Mouse (Mus musculus): Measurements from ENCODE around the gene U90926. TPM values are rescaled to one million over a fixed set of nuclear protein-coding genes. Genes with fewer than 3 reads are reported as not detected.

U90926 gene
- total and polyA plus RNA-seq, 3 experiments, result not detected

DNA sequence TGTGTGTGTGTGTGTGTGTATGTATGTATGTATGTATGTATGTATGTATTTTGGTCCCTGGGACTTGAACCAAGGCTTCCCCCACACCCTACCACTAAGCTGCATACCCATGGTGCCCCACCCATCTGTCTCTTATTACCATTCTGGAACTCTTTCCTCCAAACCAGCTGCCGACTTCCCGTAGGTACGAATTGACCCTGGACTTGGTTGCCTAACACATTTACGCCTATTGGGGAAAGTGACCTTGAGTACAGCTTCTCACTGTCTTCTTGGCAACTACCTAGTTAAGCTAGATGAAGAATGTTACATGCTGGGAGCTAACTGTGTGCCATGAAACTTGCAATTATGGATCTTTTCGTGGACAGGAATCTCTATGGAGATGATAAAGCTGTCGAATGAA lies 9.1 kb downstream of the U90926 start:
- Histone ChIP-seq H3K9ac (ENCODE audit: low read depth, low read length) (no peak overlapping the region), H3K36me3 (ENCODE audit: control insufficient read depth, insufficient read depth, low read length) (peaks cover 5% of the 10 kb centered on the region), H3K27ac (no peak overlapping the region), H3K79me2 (replicated peaks; ENCODE audit: control insufficient read depth, insufficient read depth, low read length) (no peaks in the 10 kb centered on the region), H3K27me3 (ENCODE audit: control insufficient read depth, insufficient read depth, low read length) (no peaks in the 10 kb centered on the region), H3K4me1 (ENCODE audit: control insufficient read depth, insufficient read depth, low read length) (peaks cover 1% of the 10 kb centered on the region), H3K4me3 (no peak overlapping the region)
- WGBS, result 92% methylated on average over 6 of the region's 6 CpGs
- intact Hi-C loops (cut with DNase I), result no loop called here
- no peak for DNase-seq
- TF ChIP-seq EP300 (IDR thresholded peaks at IDR 0.05; ENCODE audit: insufficient read depth, low read depth, low read length) (no peak), POLR2A (IDR thresholded peaks at IDR 0.05; ENCODE audit: insufficient read depth, low read depth, low read length) (no peak), CTCF (IDR thresholded peaks at IDR 0.05) (no peak)

DNA sequence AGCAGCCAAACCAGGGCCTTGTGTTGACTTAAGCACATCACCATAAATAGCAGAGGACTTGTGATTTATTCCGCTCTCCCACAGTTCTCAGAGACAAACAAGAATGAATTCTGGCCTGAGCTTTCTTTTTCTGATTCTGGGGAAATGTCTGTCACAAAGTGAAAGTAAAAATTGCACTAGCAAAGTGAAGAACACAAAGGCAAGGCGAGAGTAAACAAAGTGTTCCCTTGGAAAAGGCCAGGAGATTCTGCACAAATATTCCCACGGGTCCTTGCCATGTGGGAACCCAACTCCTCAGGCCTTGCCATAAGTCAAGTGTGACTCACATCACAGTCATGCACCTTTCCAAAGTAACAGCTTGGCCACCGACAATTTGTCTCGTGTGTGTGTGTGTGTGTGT lies 9.5 kb downstream of the U90926 start:
- 81% methylated on average over 5 of the region's 5 CpGs for WGBS

GRCm38 (mm10) chr5:92205184-92205583 lies 10.0 kb downstream of the U90926 start:
- no peak for DNase-seq
- Histone ChIP-seq H3K27me3 (ENCODE audit: control insufficient read depth, insufficient read depth, low read length) (no peaks in the 10 kb centered on the region), H3K36me3 (ENCODE audit: control insufficient read depth, insufficient read depth, low read length) (peaks cover 5% of the 10 kb centered on the region), H3K79me2 (replicated peaks; ENCODE audit: control insufficient read depth, insufficient read depth, low read length) (no peaks in the 10 kb centered on the region), H3K27ac (no peak overlapping the region), H3K4me1 (ENCODE audit: control insufficient read depth, insufficient read depth, low read length) (peaks cover 1% of the 10 kb centered on the region), H3K4me3 (no peak overlapping the region), H3K9ac (ENCODE audit: low read depth, low read length) (no peak overlapping the region)
- WGBS, result 87% methylated on average over 7 of the region's 7 CpGs
- TF ChIP-seq CTCF (IDR thresholded peaks at IDR 0.05), result no peak
- TF ChIP-seq POLR2A (IDR thresholded peaks at IDR 0.05; ENCODE audit: insufficient read depth, low read depth, low read length), result no peak
- no peak for TF ChIP-seq EP300 (IDR thresholded peaks at IDR 0.05; ENCODE audit: insufficient read depth, low read depth, low read length)
- intact Hi-C loops (cut with DNase I), result no loop called here

More for the DNA sequence above, 9.5 kb downstream of the U90926 start:
- Histone ChIP-seq H3K9ac (ENCODE audit: low read depth, low read length) (no peak overlapping the region), H3K27me3 (ENCODE audit: control insufficient read depth, insufficient read depth, low read length) (no peaks in the 10 kb centered on the region), H3K27ac (no peak overlapping the region), H3K4me3 (no peak overlapping the region), H3K36me3 (ENCODE audit: control insufficient read depth, insufficient read depth, low read length) (peaks cover 5% of the 10 kb centered on the region), H3K79me2 (replicated peaks; ENCODE audit: control insufficient read depth, insufficient read depth, low read length) (no peaks in the 10 kb centered on the region), H3K4me1 (ENCODE audit: control insufficient read depth, insufficient read depth, low read length) (peaks cover 1% of the 10 kb centered on the region)
- DNase-seq, result peak in 1 of 2 experiments; percentile 14
- no peak for TF ChIP-seq POLR2A (IDR thresholded peaks at IDR 0.05; ENCODE audit: insufficient read depth, low read depth, low read length)
- TF ChIP-seq EP300 (IDR thresholded peaks at IDR 0.05; ENCODE audit: insufficient read depth, low read depth, low read length), result no peak
- no peak for TF ChIP-seq CTCF (IDR thresholded peaks at IDR 0.05)
- intact Hi-C loops (cut with DNase I), result no loop called here

- DNase-seq, result no peak
- Histone ChIP-seq H3K9ac (ENCODE audit: low read depth, low read length) (no peak overlapping the region), H3K4me3 (no peak overlapping the region), H3K36me3 (ENCODE audit: control insufficient read depth, insufficient read depth, low read length) (peaks cover 5% of the 10 kb centered on the region), H3K27me3 (ENCODE audit: control insufficient read depth, insufficient read depth, low read length) (no peaks in the 10 kb centered on the region), H3K79me2 (replicated peaks; ENCODE audit: control insufficient read depth, insufficient read depth, low read length) (no peaks in the 10 kb centered on the region), H3K4me1 (ENCODE audit: control insufficient read depth, insufficient read depth, low read length) (peaks cover 1% of the 10 kb centered on the region), H3K27ac (no peak overlapping the region)
- intact Hi-C loops (cut with DNase I), result no loop called here
- WGBS, result 46% methylated on average over 6 of the region's 6 CpGs
- TF ChIP-seq POLR2A (IDR thresholded peaks at IDR 0.05; ENCODE audit: insufficient read depth, low read depth, low read length) (no peak), EP300 (IDR thresholded peaks at IDR 0.05; ENCODE audit: insufficient read depth, low read depth, low read length) (no peak), CTCF (IDR thresholded peaks at IDR 0.05) (no peak)
Observed at GRCm38 (mm10) chr5:92204162-92205036, 10.8 kb downstream of the U90926 start.

GRCm38 (mm10) chr5:92198266-92198665 lies 16.9 kb downstream of the U90926 start:
- H3K27ac ChIP-seq, result no peak overlapping the region
- no peak for TF ChIP-seq EP300 (IDR thresholded peaks at IDR 0.05; ENCODE audit: insufficient read depth, low read depth, low read length)
- TF ChIP-seq POLR2A (IDR thresholded peaks at IDR 0.05; ENCODE audit: insufficient read depth, low read depth, low read length), result no peak
- no peak for TF ChIP-seq CTCF (IDR thresholded peaks at IDR 0.05)
- no peak overlapping the region for H3K4me3 ChIP-seq
- peak in 1 of 2 experiments; percentile 10 for DNase-seq
- no peaks in the 10 kb centered on the region for H3K27me3 ChIP-seq (ENCODE audit: control insufficient read depth, insufficient read depth, low read length)
- H3K4me1 ChIP-seq (ENCODE audit: control insufficient read depth, insufficient read depth, low read length), result no peaks in the 10 kb centered on the region
- H3K36me3 ChIP-seq (ENCODE audit: control insufficient read depth, insufficient read depth, low read length), result no peaks in the 10 kb centered on the region; the same call in 1 of the 2 replicates
- H3K79me2 ChIP-seq (replicated peaks; ENCODE audit: control insufficient read depth, insufficient read depth, low read length), result no peaks in the 10 kb centered on the region
- intact Hi-C loops (cut with DNase I), result loop anchor here (10.0 kb wide), 1 partner anchor 107 kb away; no protein-coding TSS in a partner anchor
- H3K9ac ChIP-seq (ENCODE audit: low read depth, low read length), result no peak overlapping the region
- 59% methylated on average over 8 of the region's 8 CpGs for WGBS

All from heart, adult 2 months (tissue).